Mouse (Mus musculus): ENCODE data around the gene Bet1. TPM values are rescaled to one million over a fixed set of nuclear protein-coding genes. Genes with fewer than 3 reads are reported as not detected.

Bet1 gene
- polyA plus RNA-seq (2012; ENCODE audit: low replicate concordance): 5.7 and 20.2 TPM in 2 replicates

GRCm38 (mm10) chr6:4086663-4087454 is at the start of gene Bet1:
Bet1 (minus strand) TSS chr6:4086972.

Other genes with a start within 250 kb of the Bet1 start
- not detected in 2 replicates for gene Tfpi2, start 98.1 kb downstream of the Bet1 start, polyA plus RNA-seq (2012; ENCODE audit: low replicate concordance)
- not detected in 2 replicates for gene Gngt1, start 93.2 kb downstream of the Bet1 start, polyA plus RNA-seq (2012; ENCODE audit: low replicate concordance)
- 0.72 and 1.8 TPM in 2 replicates for gene Gng11, start 83.1 kb downstream of the Bet1 start, polyA plus RNA-seq (2012; ENCODE audit: low replicate concordance)